Mouse (Mus musculus): ENCODE measurements around the gene Gatd1.

GRCm38 (mm10) chr7:141461521-141462332 lies 47.8 kb upstream of the Gatd1 start:
- no peak for TF ChIP-seq GATA1 (IDR thresholded peaks at IDR 0.05; ENCODE audit: borderline replicate concordance, low read length)
- no peak for TF ChIP-seq CTCF (IDR thresholded peaks at IDR 0.05; ENCODE audit: low read depth, low read length)
- TF ChIP-seq POLR2AphosphoS5 (IDR thresholded peaks at IDR 0.05; ENCODE audit: insufficient replicate concordance, low read depth, low read length): no peak
